9 mouse cellular contexts compared by ENCODE assay signal in genomic region chr3:82875671-82876371, GRCm38 (mm10). TPM values are rescaled to one million over a fixed set of nuclear protein-coding genes. Genes with fewer than 3 reads are reported as not detected.
DNase-seq lines count a peak whose midpoint lies in the region; ATAC-seq and TF ChIP-seq lines count a peak whose summit lies in the region.
"Had no signal": no experiment of that assay in that cellular context is flagged by ENCODE, and none has a peak within 500 bp of the region (broad histone marks: within the 10 kb centered on the region; RNA-seq: fewer than 3 reads in every experiment).

No protein-coding gene starts in this region.

- H3K36me3 ChIP-seq in lung, embryonic 14.5 days (ENCODE audit: insufficient read depth): no peaks in the 10 kb centered on the region
- no peaks in the 10 kb centered on the region for H3K36me3 ChIP-seq in intestine, embryonic 16.5 days (ENCODE audit: control insufficient read depth, insufficient read depth, low read length)
- no peaks in the 10 kb centered on the region for H3K36me3 ChIP-seq in neural tube, embryonic 12.5 days

- H3K4me2 ChIP-seq in lung, embryonic 14.5 days: peak overlapping the region; percentile 69
- peak overlapping the region; percentile 82 for H3K4me2 ChIP-seq in intestine, embryonic 16.5 days (ENCODE audit: low read depth, low read length)
- peak overlapping the region; percentile 59 for H3K4me2 ChIP-seq in neural tube, embryonic 12.5 days (replicated peaks)

- H3K27me3 ChIP-seq in lung, embryonic 14.5 days (ENCODE audit: insufficient read depth, low read length): peaks cover 15% of the 10 kb centered on the region; the same call in 1 of the 2 replicates
- H3K27me3 ChIP-seq in intestine, embryonic 16.5 days (replicated peaks; ENCODE audit: control insufficient read depth, insufficient read depth, low read length): peaks cover 15% of the 10 kb centered on the region
- peaks cover 19% of the 10 kb centered on the region for H3K27me3 ChIP-seq in neural tube, embryonic 12.5 days (replicated peaks)

- 0 out of 2 replicates have a peak, but pooled peaks cover 5% of the 10 kb centered on the region for H3K4me1 ChIP-seq in lung, embryonic 14.5 days (ENCODE audit: insufficient read depth)
- H3K4me1 ChIP-seq in intestine, embryonic 16.5 days (ENCODE audit: control insufficient read depth, insufficient read depth, low read length): 0 out of 2 replicates have a peak, but pooled peaks cover 7% of the 10 kb centered on the region
- H3K4me1 ChIP-seq in neural tube, embryonic 12.5 days: peaks cover 8% of the 10 kb centered on the region

- ATAC-seq in lung, embryonic 14.5 days (ENCODE audit: insufficient read depth): peak; percentile 45
- ATAC-seq in intestine, embryonic 16.5 days: peak; percentile 45
- peak; percentile 59 for ATAC-seq in neural tube, embryonic 12.5 days (ENCODE audit: low FRiP score, low read depth)
- ATAC-seq in erythroid progenitor cell, adult 5-6 weeks (replicated peaks; ENCODE audit: low FRiP score, poor library complexity, severe bottlenecking): no peak

- 14% methylated on average over 68 of the region's 69 CpGs for WGBS in lung, embryonic 14.5 days
- WGBS in intestine, embryonic 16.5 days: 23% methylated on average over 69 of the region's 69 CpGs
- WGBS in neural tube, embryonic 12.5 days: 28% methylated on average over 69 of the region's 69 CpGs

- peak overlapping the region; percentile 52 for H3K9ac ChIP-seq in lung, embryonic 14.5 days
- H3K9ac ChIP-seq in intestine, embryonic 16.5 days (ENCODE audit: low read depth, low read length): peak overlapping the region; percentile 57
- 0 out of 2 replicates have a peak overlapping the region, but pooled peaks have one; percentile 21 for H3K9ac ChIP-seq in neural tube, embryonic 12.5 days

- DNase-seq in adrenal gland, postnatal 10 days: peak; percentile 6
- no peak for DNase-seq in adrenal gland, postnatal 4 days (ENCODE audit: low spot score in 2 of 2)
- peak; percentile 26 for DNase-seq in lung, embryonic 14.5 days
- no peak for DNase-seq in lung, postnatal 14 days
- no peak for DNase-seq in spleen, adult 18-20 months

- peak overlapping the region; percentile 47 for H3K4me3 ChIP-seq in lung, embryonic 14.5 days (ENCODE audit: low read depth, low read length)
- H3K4me3 ChIP-seq in intestine, embryonic 16.5 days (ENCODE audit: low read length): peak overlapping the region; percentile 52
- peak overlapping the region; percentile 34 for H3K4me3 ChIP-seq in neural tube, embryonic 12.5 days

- no peak for TF ChIP-seq CTCF in lung, embryonic 14.5 days (IDR thresholded peaks at IDR 0.05; ENCODE audit: low read depth)

- H3K9me3 ChIP-seq in lung, embryonic 14.5 days (ENCODE audit: low read depth, low read length): no peaks in the 10 kb centered on the region
- H3K9me3 ChIP-seq in intestine, embryonic 16.5 days (ENCODE audit: control insufficient read depth, low read length): peaks cover 5% of the 10 kb centered on the region
- no peaks in the 10 kb centered on the region for H3K9me3 ChIP-seq in neural tube, embryonic 12.5 days

- no peak overlapping the region for H3K27ac ChIP-seq in lung, embryonic 14.5 days (ENCODE audit: low read depth)
- H3K27ac ChIP-seq in intestine, embryonic 16.5 days (ENCODE audit: low read length): no peak overlapping the region
- H3K27ac ChIP-seq in neural tube, embryonic 12.5 days: no peak overlapping the region

RNA-seq across cellular contexts. Expression of gene Rbm46, which starts 0.5 kb away (rescaled TPM):
- 1 to 10 TPM; 1.1 to 1.2 TPM for total RNA-seq in adrenal gland, postnatal 10 days (2021)
- total RNA-seq in adrenal gland, postnatal 4 days (2021): 1 to 10 TPM; 1.1 to 1.2 TPM
- polyA plus RNA-seq in lung, embryonic 14.5 days (2014; fragmentation: Nextera tagmentation; extraction: Ambion mirVana): 16.6 and 18.4 TPM in 2 replicates
- 4.6 and 5.4 TPM in 2 replicates for polyA plus RNA-seq in intestine, embryonic 16.5 days (2015; fragmentation: Nextera tagmentation; extraction: Ambion mirVana)
- polyA plus RNA-seq in neural tube, embryonic 12.5 days (2016; fragmentation: Nextera tagmentation; extraction: Ambion mirVana): 2.0 and 2.2 TPM in 2 replicates
- not detected in 2 replicates for total RNA-seq in erythroid progenitor cell, adult 5-6 weeks (2015; ENCODE audit: low replicate concordance)
- not detected in 2 replicates for total RNA-seq in erythroid progenitor cell, adult 5-6 weeks (2017; ENCODE audit: low replicate concordance)
- total RNA-seq: neutrophil, adult 5-6 weeks had no signal

RNA-seq across cellular contexts. Expression of gene Lrat, which starts 28.0 kb away (rescaled TPM):
- total RNA-seq in adrenal gland, postnatal 10 days (2021): 1 to 10 TPM; 1.1 to 1.4 TPM
- under 1 TPM; 0.06 to 0.93 TPM for total RNA-seq in adrenal gland, postnatal 4 days (2021)
- polyA plus RNA-seq in lung, embryonic 14.5 days (2014; fragmentation: Nextera tagmentation; extraction: Ambion mirVana): 0.46 and 1.0 TPM in 2 replicates
- polyA plus RNA-seq in intestine, embryonic 16.5 days (2015; fragmentation: Nextera tagmentation; extraction: Ambion mirVana): 14.2 and 16.1 TPM in 2 replicates
- polyA plus RNA-seq in neural tube, embryonic 12.5 days (2016; fragmentation: Nextera tagmentation; extraction: Ambion mirVana): 0.05 TPM in 1 of 2 replicates, not detected in the other
- total RNA-seq in erythroid progenitor cell, adult 5-6 weeks (2015; ENCODE audit: low replicate concordance): not detected in 2 replicates
- total RNA-seq in erythroid progenitor cell, adult 5-6 weeks (2017; ENCODE audit: low replicate concordance): not detected in 2 replicates
- total RNA-seq: neutrophil, adult 5-6 weeks had no signal

Comparison
In these comparisons a context has a peak if more than half of its experiments do, and no peak if none do; other contexts are left out.
1. DNase-seq: peak in adrenal gland, postnatal 10 days (single experiment) and lung, embryonic 14.5 days (single experiment); none in adrenal gland, postnatal 4 days (0 of 2), lung, postnatal 14 days (single experiment) and spleen, adult 18-20 months (0 of 2).
2. Peak in every context shown above with its lines, with median percentiles within 50 percentile points of each other: H3K4me2 ChIP-seq, H3K4me3 ChIP-seq and H3K9ac ChIP-seq.